Mouse (Mus musculus): ENCODE measurements around the gene Arl1.

Arl1 gene

DNA sequence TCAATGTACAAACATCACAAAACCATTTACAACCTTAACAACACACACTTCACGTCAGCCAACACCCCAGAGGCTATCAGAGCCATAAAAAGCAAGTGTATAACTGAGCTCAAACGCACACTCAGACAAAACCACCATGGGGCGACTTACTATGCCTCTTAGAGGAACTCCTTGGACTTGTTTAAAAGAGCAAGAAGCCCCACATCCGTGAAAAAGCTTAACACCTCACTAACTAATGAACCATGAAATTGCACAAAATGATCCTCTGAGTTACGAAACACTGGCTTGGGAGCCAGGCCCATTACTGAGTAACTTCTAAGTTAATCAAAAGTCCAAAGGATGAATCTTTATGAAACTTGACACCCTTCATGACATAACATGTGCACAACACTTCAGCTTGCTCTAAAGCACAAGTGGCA is 53.9 kb downstream of the Arl1 start:
- H3K27me3 ChIP-seq (ENCODE audit: control insufficient read depth, insufficient read depth, low read length, poor library complexity, severe bottlenecking) = no peaks in the 10 kb centered on the region
- DNase-seq (ENCODE audit: low read depth, low spot score) = no peak

DNA sequence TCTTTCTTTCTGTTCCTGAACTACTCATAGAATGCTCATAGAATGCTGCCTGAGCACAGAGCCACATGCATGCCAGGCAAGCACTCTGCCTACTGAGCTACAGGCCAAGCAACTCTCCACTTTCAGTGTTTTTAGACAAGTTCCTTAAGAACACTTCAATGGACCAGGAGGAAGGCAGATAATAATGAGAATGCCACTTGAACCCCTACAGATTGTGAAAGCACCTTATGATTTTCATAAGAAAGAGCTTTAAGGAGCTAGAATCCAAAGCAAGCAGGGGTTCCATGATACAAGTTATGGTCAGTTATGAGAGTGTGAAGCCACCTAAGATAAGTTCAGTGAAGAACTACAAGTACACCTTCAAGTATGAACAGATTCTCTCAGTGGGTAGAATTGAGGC is 63.0 kb downstream of the Arl1 start:
- Histone ChIP-seq H3K36me3 (ENCODE audit: control insufficient read depth, insufficient read depth, low read length, poor library complexity, severe bottlenecking) (0 out of 2 replicates have a peak, but pooled peaks cover 2% of the 10 kb centered on the region), H3K27me3 (ENCODE audit: control insufficient read depth, insufficient read depth, low read length, poor library complexity, severe bottlenecking) (no peaks in the 10 kb centered on the region)
- DNase-seq (ENCODE audit: low read depth, low spot score) = no peak

More for the DNA sequence above, 53.9 kb downstream of the Arl1 start:
- peaks cover 12% of the 10 kb centered on the region; the same call in 1 of the 2 replicates for H3K36me3 ChIP-seq (ENCODE audit: control insufficient read depth, insufficient read depth, low read length, poor library complexity, severe bottlenecking)
